Mouse (Mus musculus): Measurements from ENCODE around the gene Tnrc6a.
A peak's percentile ranks its signal among the peaks of the same experiment; 100 is the strongest.
"Not testable (repeated sequence)": the region's sequence is repeated elsewhere in the genome, so short reads cannot be mapped to it uniquely, and the experiment has no call there.

Tnrc6a gene

DNA sequence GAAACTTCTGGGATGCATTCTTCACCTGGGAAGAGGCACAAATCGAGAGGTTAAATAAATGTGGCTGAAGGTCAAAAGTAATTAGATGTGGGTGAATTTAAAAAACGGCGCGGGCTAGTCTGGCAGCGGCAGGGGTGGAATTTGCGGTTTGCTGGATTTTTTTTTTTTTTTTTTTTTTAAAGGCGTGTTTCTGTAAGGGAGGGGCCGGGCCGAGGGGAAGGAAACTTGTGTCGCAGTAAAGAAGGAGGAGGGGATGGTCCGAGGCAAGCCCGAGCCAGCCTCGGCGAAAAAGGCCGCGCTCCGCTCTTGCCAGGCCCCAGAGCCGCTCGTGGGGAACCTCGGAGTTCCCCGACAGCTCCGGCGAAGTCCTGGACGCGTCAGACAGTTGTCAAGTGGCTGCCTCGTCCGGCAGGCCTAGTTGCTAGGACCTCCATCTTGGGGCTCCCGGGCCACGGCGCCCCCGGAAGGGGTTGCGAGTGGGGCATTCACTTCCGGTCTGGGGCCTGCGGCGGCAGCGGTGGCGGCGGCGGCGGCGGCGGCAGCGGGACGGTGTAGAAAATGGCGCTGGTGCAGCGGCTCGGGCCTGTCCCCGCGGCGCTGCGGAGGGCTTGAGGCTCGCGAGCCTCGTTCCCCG is at the start of gene Tnrc6a:
Gene Tnrc6a (plus strand): TSS at position 221 of the 634 bp plus-strand sequence.
- DNase-seq = peak; percentile 95

GRCm38 (mm10) chr7:123082236-123082635 is 41.4 kb upstream of the Tnrc6a start:
- no peak for DNase-seq

GRCm38 (mm10) chr7:123083441-123084123 is 40.1 kb upstream of the Tnrc6a start:
- no peak for DNase-seq

GRCm38 (mm10) chr7:123084180-123084691 is 39.4 kb upstream of the Tnrc6a start:
- DNase-seq = peak; percentile 64

DNA sequence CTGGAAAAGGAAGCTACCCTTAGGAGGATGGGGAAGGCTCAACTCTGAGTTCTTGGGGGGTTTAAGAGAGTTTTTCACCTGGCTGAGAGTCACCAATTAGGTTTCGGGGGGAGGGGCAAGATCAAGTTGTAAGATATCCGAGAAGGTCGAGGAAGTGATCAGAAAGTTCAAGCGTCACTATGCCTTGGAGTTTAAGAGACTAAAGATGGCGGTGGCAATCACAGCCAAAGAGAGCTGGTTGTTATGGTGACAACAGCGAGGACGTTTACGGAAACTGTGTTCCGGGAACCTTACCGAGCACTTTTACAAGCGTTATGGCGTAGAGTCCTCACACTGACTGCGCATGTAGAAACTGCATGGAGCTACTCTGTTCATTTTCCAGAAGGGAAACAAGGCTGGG is 39.0 kb upstream of the Tnrc6a start:
- DNase-seq = peak; percentile 33

GRCm38 (mm10) chr7:123088920-123089319 is 34.8 kb upstream of the Tnrc6a start:
- no peak for DNase-seq

DNA sequence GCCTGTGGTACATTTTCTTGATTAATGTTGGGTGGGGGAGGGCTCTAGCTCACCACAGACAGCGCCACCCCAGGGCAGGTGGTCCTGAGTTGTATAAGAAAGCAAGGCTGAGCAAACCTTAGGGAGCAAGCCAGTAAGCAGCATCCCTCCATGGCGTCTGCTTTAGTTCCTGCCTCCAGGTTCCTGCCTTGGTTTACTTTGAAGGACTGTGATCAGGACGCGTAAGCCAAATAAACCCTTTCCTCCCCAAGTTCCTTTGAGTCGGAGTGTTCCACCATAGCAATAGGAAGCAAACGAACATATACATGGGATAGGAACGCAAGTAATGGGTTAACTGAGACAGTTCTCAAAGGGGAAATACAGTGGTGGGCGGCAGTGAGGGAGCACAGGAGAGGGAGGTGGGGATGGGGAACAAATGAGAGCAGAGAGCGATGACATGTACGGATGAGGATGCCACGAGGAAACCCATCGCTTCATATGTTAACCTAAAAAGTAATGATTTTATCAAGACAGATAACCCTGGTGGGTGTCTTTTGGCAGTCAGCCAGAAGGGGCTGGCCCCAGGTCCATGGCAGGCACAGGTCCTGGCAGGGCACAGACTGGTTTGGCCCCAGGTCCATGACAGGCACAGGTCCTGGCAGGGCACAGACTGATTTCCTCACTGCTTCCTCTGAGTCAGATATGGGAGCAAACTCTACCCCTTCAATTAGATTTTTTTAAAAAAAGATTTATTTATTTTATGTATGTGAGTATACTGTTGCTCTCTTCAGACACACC is 27.2 kb upstream of the Tnrc6a start:
- DNase-seq = peak; percentile 44

GRCm38 (mm10) chr7:123097891-123098750 is 25.6 kb upstream of the Tnrc6a start:
- peak; percentile 95 for DNase-seq

GRCm38 (mm10) chr7:123101295-123101694 is 22.4 kb upstream of the Tnrc6a start:
- DNase-seq = no peak

DNA sequence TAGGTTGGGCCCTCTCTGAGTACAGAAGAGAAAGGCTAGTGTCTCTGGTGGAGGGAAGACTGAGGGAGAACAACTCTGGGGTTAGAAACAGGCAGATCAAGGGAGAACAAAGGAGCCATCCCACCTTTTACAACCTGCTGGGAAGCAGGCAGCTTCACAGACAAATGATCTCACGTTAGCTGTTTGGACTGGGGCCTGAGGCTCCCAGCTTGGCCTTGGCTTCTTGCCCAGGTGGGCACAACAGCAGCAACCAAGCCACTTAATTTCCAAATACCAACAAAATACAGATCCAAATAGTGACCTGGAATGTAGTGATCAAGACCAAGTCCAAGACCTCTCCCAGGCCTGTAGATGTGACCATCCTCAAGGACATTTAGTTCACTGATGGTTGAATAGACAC is 18.3 kb upstream of the Tnrc6a start:
- DNase-seq = not testable (repeated sequence)

DNA sequence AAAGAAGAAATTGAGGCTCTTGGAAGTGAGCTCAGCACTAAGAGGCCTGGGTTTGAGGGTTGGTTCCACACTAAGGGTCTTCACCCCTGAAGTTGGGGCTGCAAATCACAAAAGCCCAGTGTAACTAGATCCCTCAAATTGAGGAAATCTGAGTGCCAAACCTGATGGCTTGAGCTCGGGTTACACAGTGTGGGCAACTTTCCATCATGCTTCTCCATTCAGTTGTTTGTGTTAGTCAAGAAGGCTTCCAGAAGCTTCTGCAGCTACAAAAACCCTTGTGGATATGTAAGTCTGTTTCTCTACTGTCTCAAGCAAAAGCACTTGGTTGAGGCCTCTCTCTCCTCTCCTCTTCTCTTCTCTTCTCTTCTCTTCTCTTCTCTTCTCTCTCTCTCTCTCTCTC is 17.8 kb upstream of the Tnrc6a start:
- peak; percentile 46 for DNase-seq

- peak; percentile 25 for DNase-seq
These were observed 17.4 kb upstream of the Tnrc6a start for GRCm38 (mm10) chr7:123106326-123106725.

DNA sequence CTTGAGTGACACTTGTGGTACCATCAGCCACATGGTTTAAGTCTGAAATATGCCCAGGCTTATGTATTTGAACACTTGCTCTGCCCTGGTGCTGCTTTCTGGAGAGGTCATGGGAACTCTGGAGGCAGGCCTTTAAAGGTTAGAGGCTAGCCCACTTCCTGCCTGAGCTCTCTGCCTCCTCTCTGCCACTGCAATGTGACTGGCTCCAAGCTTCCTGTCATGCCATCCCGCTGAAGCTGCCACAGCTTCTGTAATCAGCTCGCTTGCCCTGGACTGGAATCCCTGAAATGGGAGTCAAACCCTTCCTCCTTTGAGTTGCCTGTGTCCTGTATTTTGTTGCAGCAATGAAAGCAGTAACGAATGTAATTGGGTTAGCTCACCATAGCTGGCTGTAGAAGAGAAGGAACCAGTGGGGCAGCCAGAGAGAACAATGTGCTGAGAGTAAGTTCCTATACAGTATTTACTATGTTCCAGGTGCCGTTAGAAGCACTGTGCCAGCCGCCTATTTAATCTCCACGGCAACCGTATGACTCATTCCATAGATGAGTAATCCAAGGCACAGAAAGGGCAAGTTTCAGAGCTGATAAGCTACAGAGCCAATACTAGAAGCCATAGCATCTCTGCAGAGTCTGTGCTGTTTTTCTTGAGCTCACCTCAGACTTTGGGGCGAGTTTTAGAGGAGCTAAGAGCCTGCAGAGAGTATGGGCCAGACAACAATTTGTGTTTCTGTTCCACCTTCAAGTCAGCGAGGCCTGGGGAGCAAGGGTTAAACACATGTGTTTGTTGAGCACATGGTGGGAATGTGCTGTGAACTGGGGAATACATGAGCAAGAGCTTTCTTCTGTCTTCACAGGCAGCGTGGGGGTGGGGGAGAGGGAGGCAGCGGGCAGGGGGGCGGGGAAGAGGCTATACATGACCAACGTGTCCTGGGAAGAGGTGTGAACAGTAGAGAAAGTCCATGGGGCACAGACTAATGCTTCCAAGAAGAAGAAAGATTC is 15.3 kb upstream of the Tnrc6a start:
- DNase-seq = no peak

DNA sequence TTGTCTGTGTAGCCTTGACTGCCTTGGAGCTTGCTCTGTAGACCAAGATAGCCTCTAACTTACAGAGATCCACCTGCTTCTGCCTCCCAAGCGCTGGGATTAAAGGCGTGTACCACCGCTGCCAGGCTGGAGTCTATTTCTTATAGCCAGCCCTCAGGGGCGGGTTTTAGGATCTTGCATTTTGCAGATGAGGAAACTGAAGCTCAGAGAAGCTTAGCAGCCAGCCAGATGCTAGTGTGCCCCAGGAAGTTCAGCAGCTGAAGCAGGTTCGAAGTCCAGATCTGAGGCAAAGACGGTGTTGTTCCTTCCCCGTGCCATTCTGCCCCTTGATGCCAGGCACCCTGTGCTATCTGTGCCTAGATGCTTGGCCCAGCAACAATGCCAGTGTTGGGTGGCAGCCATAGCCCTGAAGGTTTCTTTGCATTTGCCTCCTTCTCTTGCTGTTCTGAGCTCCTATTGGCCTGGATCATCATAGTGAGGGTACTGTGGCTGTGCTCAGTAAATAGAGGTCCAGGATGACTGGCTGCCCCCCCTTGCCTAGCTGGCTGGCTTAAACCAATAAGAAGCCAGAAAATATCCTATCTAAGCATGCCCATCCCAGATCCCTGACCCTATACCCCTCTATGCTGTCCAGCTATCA is 14.2 kb upstream of the Tnrc6a start:
- no peak for DNase-seq

DNA sequence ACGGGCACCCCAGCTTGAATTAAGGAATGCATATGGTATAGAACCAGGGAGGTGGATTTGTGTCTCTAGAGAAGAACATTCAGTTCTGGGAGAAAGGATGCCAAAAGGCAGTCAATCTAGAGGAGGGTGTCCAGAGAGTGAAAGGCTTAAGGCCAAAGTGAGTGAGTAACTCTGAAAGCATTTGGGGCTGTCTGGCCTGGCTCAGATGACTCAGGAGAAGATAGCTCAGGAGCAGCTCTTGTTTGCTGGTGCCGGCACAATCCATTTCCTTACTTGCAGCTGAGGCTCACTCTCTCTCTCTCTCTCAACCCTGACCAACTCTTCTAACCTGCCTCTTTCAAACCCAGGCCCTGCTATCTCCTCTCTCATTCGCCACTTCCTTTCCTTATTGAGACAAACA is 13.6 kb upstream of the Tnrc6a start:
- DNase-seq = peak; percentile 71

GRCm38 (mm10) chr7:123113590-123113989 is 10.1 kb upstream of the Tnrc6a start:
- no peak for DNase-seq

DNA sequence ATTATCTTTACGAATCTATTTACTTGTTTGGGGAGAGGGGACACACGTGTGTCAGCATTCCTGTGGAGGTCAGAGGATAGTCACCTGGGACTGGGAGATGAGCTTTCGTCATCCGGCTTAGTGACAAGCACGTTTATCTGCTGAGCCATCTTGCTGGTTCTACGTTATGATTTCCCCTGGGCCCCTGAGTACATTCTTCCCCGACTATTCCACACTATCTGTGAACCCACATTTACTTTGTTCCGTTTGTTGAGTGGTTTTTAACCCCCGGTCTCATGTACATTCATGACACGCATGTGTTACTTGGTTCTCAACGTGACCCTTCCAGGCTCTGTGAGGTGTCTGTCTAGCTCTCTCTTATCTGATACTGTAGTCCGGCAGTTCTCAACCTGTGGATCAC is 6.9 kb upstream of the Tnrc6a start:
- no peak for DNase-seq

DNA sequence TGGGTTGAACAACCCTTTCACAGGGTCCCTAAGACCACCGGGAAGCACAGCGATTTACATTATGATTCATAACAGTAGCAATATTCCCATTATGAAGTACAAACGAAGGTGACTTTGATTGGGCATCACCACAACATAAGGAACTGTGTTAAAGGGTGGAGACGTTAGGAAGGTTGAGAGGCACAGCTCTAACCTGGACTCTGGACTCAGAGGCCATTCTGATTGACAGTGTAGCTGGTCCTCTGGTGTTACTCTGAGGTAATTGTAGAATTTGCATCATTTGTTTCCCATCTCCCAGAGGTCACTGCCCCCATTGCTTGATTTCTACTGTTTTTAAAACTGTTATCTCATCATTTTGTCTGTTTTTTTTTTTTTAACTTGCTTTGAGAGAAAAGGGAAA is 6.5 kb upstream of the Tnrc6a start:
- DNase-seq = no peak

GRCm38 (mm10) chr7:123120516-123120915 is 3.2 kb upstream of the Tnrc6a start:
- DNase-seq = no peak

- DNase-seq = no peak
These were observed 623 bp downstream of the Tnrc6a start for GRCm38 (mm10) chr7:123124299-123124716.

GRCm38 (mm10) chr7:123124735-123125181 is 1.1 kb downstream of the Tnrc6a start:
- DNase-seq = no peak

Data from lung, postnatal 10 days (tissue).